Mouse (Mus musculus): Measurements from ENCODE around the gene Fras1.

- TF ChIP-seq POLR2A (IDR thresholded peaks at IDR 0.05; ENCODE audit: insufficient read depth, low read depth, low read length) (no peak), CTCF (IDR thresholded peaks at IDR 0.05) (no peak), EP300 (IDR thresholded peaks at IDR 0.05; ENCODE audit: insufficient read depth, low read depth, low read length) (no peak)
Measured at GRCm38 (mm10) chr5:96681085-96681484, 307.3 kb downstream of the Fras1 start.

All from heart, adult 2 months (tissue).